9 mouse cellular contexts compared by ENCODE assay signal in genomic region chr9:99662406-99662805, GRCm38 (mm10). TPM values are rescaled to one million over a fixed set of nuclear protein-coding genes. Genes with fewer than 3 reads are reported as not detected.
DNase-seq lines count a peak whose midpoint lies in the region; ATAC-seq and TF ChIP-seq lines count a peak whose summit lies in the region.
"Had no signal": no experiment of that assay in that cellular context is flagged by ENCODE, and none has a peak within 500 bp of the region (broad histone marks: within the 10 kb centered on the region; RNA-seq: fewer than 3 reads in every experiment).

No protein-coding gene starts in this region.

- peaks cover 74% of the 10 kb centered on the region for H3K36me3 ChIP-seq in limb, embryonic 14.5 days (ENCODE audit: control insufficient read depth, insufficient read depth, low read length)
- no peaks in the 10 kb centered on the region; the same call in 1 of the 2 replicates for H3K36me3 ChIP-seq in neural tube, embryonic 14.5 days (ENCODE audit: control insufficient read depth, insufficient read depth, low read length)

- H3K4me2 ChIP-seq in limb, embryonic 14.5 days (replicated peaks; ENCODE audit: low read depth, low read length, severe bottlenecking): no peak overlapping the region
- H3K4me2 ChIP-seq in neural tube, embryonic 14.5 days (ENCODE audit: low read depth, low read length): no peak overlapping the region

- H3K27me3 ChIP-seq in limb, embryonic 14.5 days (ENCODE audit: control insufficient read depth, insufficient read depth, low read length): no peaks in the 10 kb centered on the region
- H3K27me3 ChIP-seq in neural tube, embryonic 14.5 days (ENCODE audit: control insufficient read depth, insufficient read depth, low read length): no peaks in the 10 kb centered on the region

- no peak for TF ChIP-seq POLR2A in limb, embryonic 14.5 days (IDR thresholded peaks at IDR 0.05; ENCODE audit: borderline replicate concordance, extremely low read depth, insufficient read depth, insufficient read length)

- ATAC-seq in common myeloid progenitor, adult 5-6 weeks (replicated peaks; ENCODE audit: low read depth, poor library complexity, severe bottlenecking): peak; percentile 87
- ATAC-seq in limb, embryonic 14.5 days (ENCODE audit: low FRiP score, low read depth): 0 out of 2 replicates have a peak, but pooled peaks have one; percentile 39
- ATAC-seq in neural tube, embryonic 14.5 days (ENCODE audit: low read depth): peak; percentile 56; the same call in 1 of the 2 replicates

- 30% methylated on average over 7 of the region's 7 CpGs for WGBS in limb, embryonic 14.5 days
- 33% methylated on average over 7 of the region's 7 CpGs for WGBS in neural tube, embryonic 14.5 days

- intact Hi-C loops in gastrocnemius, postnatal 36 days (cut with DNase I): loop anchor here (2.0 kb wide), 1 partner anchor 72 kb away; no protein-coding TSS in a partner anchor

- peak; percentile 73 for DNase-seq in A20 (ENCODE audit: low read depth, low spot score)
- peak; percentile 89 for DNase-seq in ZHBTc4 (ENCODE audit: low read depth, low spot score)
- DNase-seq in gastrocnemius, postnatal 36 days: peak; percentile 40 to 42
- DNase-seq in kidney, adult 9 months: peak; percentile 83
- DNase-seq in limb, embryonic 14.5 days (ENCODE audit: low spot score): peak; percentile 83
- DNase-seq in thymus, postnatal 36 days: peak; percentile 29 to 33

- H3K4me1 ChIP-seq in limb, embryonic 14.5 days (ENCODE audit: control insufficient read depth, insufficient read depth, low read length): no peaks in the 10 kb centered on the region
- H3K4me1 ChIP-seq in neural tube, embryonic 14.5 days (ENCODE audit: control insufficient read depth, insufficient read depth, low read length): no peaks in the 10 kb centered on the region

- H3K4me3 ChIP-seq in limb, embryonic 14.5 days (replicated peaks; ENCODE audit: low read length): no peak overlapping the region
- H3K4me3 ChIP-seq in neural tube, embryonic 14.5 days (ENCODE audit: low read depth, low read length): no peak overlapping the region

- no peaks in the 10 kb centered on the region for H3K9me3 ChIP-seq in limb, embryonic 14.5 days (ENCODE audit: control insufficient read depth, low read length)
- no peaks in the 10 kb centered on the region for H3K9me3 ChIP-seq in neural tube, embryonic 14.5 days (ENCODE audit: control insufficient read depth, low read length)

- no peak overlapping the region for H3K27ac ChIP-seq in limb, embryonic 14.5 days (replicated peaks; ENCODE audit: low read depth, low read length)
- H3K27ac ChIP-seq in neural tube, embryonic 14.5 days (ENCODE audit: low read depth, low read length): no peak overlapping the region

- no peak overlapping the region for H3K9ac ChIP-seq in limb, embryonic 14.5 days (ENCODE audit: low read depth, low read length, severe bottlenecking)
- no peak overlapping the region for H3K9ac ChIP-seq in neural tube, embryonic 14.5 days (replicated peaks; ENCODE audit: low read depth, low read length)

RNA-seq across cellular contexts. Expression of gene Dzip1l, which starts 33.1 kb away (rescaled TPM):
- not detected in 2 replicates for total RNA-seq in common myeloid progenitor, adult 5-6 weeks (2017)
- 1 to 10 TPM; 1.9 to 2.1 TPM for total RNA-seq in gastrocnemius, postnatal 36 days (2021)
- polyA plus RNA-seq in limb, embryonic 14.5 days (2012; rRNA removed): 20.7 and 24.4 TPM in 2 replicates
- polyA plus RNA-seq in limb, embryonic 14.5 days (2014; fragmentation: Nextera tagmentation; extraction: Ambion mirVana): 18.2 and 20.3 TPM in 2 replicates
- 8.2 and 9.0 TPM in 2 replicates for polyA plus RNA-seq in neural tube, embryonic 14.5 days (2014; fragmentation: Nextera tagmentation; extraction: Ambion mirVana)

RNA-seq across cellular contexts. Expression of gene A4gnt, which starts 50.1 kb away (rescaled TPM):
- total RNA-seq in common myeloid progenitor, adult 5-6 weeks (2017): not detected in 2 replicates
- total RNA-seq in gastrocnemius, postnatal 36 days (2021): not detected
- not detected in 2 replicates for polyA plus RNA-seq in limb, embryonic 14.5 days (2012; rRNA removed)
- polyA plus RNA-seq in limb, embryonic 14.5 days (2014; fragmentation: Nextera tagmentation; extraction: Ambion mirVana): not detected in 2 replicates
- polyA plus RNA-seq in neural tube, embryonic 14.5 days (2014; fragmentation: Nextera tagmentation; extraction: Ambion mirVana): not detected in 2 replicates
- polyA plus RNA-seq: gonadal fat pad, adult 2 months had no signal

RNA-seq across cellular contexts. Expression of gene Cldn18, which starts 54.7 kb away (rescaled TPM):
- total RNA-seq in common myeloid progenitor, adult 5-6 weeks (2017): not detected in 2 replicates
- not detected for total RNA-seq in gastrocnemius, postnatal 36 days (2021)
- not detected in 2 replicates for polyA plus RNA-seq in limb, embryonic 14.5 days (2012; rRNA removed)
- not detected in 2 replicates for polyA plus RNA-seq in limb, embryonic 14.5 days (2014; fragmentation: Nextera tagmentation; extraction: Ambion mirVana)
- polyA plus RNA-seq in neural tube, embryonic 14.5 days (2014; fragmentation: Nextera tagmentation; extraction: Ambion mirVana): not detected in 2 replicates
- polyA plus RNA-seq: gonadal fat pad, adult 2 months had no signal

Comparison
In these comparisons a context has a peak if more than half of its experiments do, and no peak if none do; other contexts are left out.
1. DNase-seq: peak in every context shown above with its lines; median percentile 89 in ZHBTc4; 83 in kidney, adult 9 months; 83 in limb, embryonic 14.5 days; 73 in A20; 41 in gastrocnemius, postnatal 36 days; 31 in thymus, postnatal 36 days.